Mouse (Mus musculus) adrenal gland, postnatal 10 days (tissue): ENCODE measurements around the gene Cela2a. TPM values are rescaled to one million over a fixed set of nuclear protein-coding genes. Genes with fewer than 3 reads are reported as not detected.

ENCODE experiments used
- DNase-seq: peaks from one replicate; pipeline ENCODE4 v3.0.0; 2021; ENCODE audit warnings: mixed read lengths
- long read RNA-seq, 2 experiments: library from polyadenylated mRNA; stranded (forward); transcript quantifications; one replicate each; pipeline ENCODE4 v2.0.0; 2021
- total RNA-seq, 2 experiments: library from RNA; stranded (reverse); gene quantifications; 2 replicates each; pipeline ENCODE4 v1.2.3; 2021

Gene Cela2a
- total RNA-seq, result not detected
- long read RNA-seq, experiment 1, partial matches to known transcripts, result 0 of 1 reads
- long read RNA-seq, experiment 1, other reads (novel, unspliced or antisense), result 1 of 1 reads
- long read RNA-seq, experiment 2, result 0 reads

DNA sequence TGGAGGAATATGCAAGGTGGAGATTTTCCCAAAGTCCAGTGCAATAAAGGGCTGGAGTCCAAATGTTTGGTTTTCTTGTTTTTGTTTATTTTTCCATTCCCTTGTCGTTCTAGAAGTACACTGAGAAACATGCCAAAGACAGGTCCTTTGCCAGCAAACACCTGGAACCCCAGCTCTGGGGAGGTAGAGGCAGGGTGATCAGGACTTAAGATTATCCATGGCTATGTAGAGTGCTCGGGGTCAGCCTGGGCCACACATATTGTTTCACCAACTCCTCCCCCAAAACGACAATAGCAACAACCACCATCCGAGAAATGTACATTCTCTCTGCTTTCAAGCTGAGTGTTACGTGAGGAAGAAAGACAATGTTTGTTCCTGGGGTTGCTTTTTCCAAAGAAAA is at the start of gene Cela2a:
Gene Cela2a (minus strand): TSS at position 101 of the 400 bp plus-strand sequence.
- no peak for DNase-seq

- no peak for DNase-seq
Measured at GRCm38 (mm10) chr4:141875481-141876108, 49.6 kb upstream of the Cela2a start.

DNA sequence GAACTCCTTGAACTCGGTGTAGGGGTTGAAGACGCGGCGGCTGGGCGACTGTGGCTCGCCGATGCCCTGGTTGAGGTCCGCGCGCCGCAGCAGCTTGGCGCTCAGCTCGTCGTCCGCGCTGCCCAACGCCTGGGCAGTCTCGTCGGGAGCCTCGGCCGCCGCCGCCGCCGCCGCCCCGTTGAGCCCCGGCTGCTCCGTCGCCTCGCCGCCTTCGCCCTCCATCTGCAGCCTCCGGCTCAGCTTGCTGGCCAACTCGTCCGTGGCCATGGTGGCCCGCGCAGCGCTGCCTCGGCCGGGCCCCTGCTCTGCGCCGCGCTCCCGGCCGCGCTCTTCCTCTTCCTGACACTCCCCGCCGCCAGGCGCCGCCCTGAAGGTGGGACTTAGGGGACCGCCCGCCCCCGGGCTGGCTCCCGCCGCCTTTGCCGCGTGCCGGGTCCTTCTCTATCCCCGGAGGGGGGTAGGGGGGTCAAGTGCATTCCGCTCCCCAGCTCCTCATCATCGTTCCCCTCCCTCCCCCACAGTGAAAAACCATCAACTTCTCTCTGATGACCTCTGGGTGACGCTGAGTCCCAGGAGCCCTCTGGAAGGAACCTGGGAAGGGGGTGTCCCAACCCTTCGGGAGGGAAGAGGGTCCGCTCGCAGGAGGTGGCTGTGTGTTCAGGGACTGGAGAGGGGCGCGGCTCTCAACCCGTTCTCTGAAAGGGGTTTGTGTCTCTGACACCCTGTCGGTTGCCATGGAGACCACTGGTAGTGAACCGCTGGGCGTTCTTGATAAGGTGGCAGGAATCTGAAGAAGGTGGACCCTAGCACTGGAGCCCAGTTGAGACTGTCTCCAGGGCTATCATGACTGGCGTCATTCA is 48.9 kb upstream of the Cela2a start, which contains the start of gene Efhd2:
Gene Efhd2 (minus strand): TSS at position 320 of the 860 bp plus-strand sequence.
- peak; percentile 90 for DNase-seq

GRCm38 (mm10) chr4:141874111-141874600 is 48.2 kb upstream of the Cela2a start:
- no peak for DNase-seq

- DNase-seq, result no peak
Measured at GRCm38 (mm10) chr4:141872977-141873376, 47.0 kb upstream of the Cela2a start.

DNA sequence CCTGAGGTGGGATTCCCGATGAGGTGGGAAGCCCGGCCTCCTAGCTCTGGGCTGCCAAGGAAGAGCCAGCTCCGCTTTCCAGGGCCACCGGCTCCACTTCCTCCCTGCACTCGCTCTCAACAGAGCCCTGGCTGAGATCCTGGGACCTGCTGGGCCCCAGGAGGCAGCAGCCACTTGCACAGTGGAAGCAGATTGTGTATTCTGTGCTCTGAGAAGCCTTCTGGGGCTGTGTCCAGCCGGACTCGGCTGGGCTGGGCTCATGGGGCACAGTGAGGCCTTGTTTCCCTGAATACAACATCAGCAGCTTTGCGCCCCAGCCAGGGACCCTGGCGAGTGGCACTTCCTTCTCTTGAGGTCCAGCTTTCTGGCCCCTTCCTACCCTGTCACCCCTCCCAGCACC is 45.9 kb upstream of the Cela2a start:
- no peak for DNase-seq

- no peak for DNase-seq
Measured at GRCm38 (mm10) chr4:141871333-141871725, 45.4 kb upstream of the Cela2a start.

GRCm38 (mm10) chr4:141870666-141871332 is 44.8 kb upstream of the Cela2a start:
- no peak for DNase-seq

- no peak for DNase-seq
Measured at GRCm38 (mm10) chr4:141869436-141870215, 43.7 kb upstream of the Cela2a start.

GRCm38 (mm10) chr4:141868051-141868450 is 42.1 kb upstream of the Cela2a start:
- DNase-seq, result no peak

DNA sequence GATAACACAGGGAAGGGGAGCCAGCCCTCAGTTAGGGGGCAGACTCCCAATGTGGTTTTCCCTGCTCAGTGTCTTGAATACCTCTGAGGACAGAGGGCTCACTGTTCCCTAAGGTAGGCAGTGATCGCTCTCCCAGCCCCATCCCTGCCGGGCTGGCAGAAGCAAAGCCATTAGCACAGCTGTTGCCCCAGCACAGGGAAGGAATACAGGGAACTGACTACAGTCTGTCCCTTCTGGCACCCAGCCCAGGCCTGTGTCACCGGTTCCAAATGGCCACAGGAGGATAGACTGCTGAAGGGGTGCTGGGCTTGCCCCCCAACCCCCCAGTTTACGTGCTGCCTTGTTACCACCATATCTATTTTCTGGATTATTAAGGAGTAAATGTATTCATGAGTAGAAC is 41.5 kb upstream of the Cela2a start:
- peak; percentile 76 for DNase-seq

GRCm38 (mm10) chr4:141866933-141867490 is 41.1 kb upstream of the Cela2a start:
- peak; percentile 55 for DNase-seq

DNA sequence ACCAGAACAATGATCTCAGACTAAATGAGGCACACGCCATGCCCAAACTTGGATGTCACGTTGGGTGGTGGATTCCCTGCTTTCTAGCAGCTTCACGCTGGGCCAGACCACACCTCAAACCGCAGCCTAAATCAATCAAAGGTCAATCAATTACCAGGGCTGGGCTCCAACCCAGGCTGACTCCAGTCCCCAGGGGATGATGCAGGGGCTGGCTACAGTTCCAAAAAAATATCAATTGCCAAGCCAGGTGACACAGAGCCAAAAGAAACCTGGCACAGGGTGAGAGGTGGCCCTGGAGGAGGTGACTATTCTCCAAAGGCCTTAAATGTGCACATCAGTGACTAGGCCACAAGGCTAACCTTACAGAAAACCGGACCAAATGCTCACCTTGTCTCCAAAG is 39.6 kb upstream of the Cela2a start:
- peak; percentile 62 for DNase-seq

DNA sequence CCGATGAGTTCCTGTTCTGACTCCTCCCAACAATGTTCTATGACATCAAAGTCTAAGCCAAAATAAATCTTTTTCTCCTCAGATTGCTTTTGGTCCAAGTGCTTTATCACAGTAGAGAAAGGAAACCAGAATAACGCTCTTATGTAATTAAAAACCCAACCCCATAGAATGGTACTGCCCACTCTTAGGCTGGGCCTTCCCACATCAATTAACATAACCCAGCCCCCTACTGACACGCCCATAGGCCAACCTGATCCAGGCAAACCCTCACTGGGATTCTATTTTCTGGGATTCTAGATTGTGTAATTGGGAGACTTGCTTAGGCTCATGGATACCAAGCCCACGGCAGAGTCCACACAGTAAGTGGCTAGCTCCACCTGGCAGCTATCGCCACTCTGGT is 39.0 kb upstream of the Cela2a start:
- no peak for DNase-seq

GRCm38 (mm10) chr4:141864506-141864905 is 38.5 kb upstream of the Cela2a start:
- DNase-seq, result no peak

DNA sequence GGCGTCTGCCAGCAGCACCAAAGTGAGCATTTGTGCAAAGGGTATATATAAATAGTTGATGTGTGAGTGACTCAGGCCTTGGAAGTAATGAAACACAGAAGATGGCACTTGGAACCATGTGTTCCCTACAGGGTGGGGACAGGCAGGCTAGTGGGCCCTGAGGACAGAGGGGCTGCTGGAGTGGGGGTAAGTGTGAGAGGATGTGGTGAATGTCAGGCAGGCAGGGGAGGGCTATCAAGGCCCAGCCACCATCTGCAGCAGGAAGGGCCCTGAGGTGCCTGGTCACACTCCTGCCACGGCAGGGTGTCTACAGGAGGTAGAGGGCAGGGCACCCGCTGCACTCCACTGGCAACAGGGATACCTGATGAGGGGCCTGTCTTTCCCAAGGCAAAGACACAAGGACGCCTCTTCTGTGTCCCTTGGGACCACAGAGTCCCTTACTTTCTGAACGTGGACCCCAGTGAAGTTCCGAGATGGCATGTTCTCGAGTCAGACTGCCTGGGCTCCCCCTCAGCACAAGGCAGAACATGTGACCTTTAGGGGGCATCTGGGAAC is 37.8 kb upstream of the Cela2a start:
- DNase-seq, result no peak

DNA sequence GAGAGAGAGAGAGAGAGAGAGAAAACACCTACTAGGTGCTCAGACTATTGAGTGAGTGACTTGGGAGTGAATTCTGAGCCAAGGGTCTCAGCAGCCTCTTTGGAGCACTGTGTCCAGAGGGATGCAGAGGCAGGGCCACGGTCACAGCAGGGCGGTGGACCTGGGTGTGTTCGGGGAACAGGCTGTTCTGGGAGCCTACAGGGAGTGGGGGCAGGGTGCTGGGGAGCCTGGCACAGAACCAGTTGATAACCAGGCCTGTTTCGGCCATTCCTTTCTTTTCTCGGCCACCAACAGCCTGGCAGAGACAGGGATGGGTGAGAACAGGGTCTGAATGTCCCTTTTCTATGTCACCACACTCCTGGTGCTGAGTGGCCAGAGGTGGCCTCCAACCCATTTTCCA is 36.9 kb upstream of the Cela2a start:
- no peak for DNase-seq

DNA sequence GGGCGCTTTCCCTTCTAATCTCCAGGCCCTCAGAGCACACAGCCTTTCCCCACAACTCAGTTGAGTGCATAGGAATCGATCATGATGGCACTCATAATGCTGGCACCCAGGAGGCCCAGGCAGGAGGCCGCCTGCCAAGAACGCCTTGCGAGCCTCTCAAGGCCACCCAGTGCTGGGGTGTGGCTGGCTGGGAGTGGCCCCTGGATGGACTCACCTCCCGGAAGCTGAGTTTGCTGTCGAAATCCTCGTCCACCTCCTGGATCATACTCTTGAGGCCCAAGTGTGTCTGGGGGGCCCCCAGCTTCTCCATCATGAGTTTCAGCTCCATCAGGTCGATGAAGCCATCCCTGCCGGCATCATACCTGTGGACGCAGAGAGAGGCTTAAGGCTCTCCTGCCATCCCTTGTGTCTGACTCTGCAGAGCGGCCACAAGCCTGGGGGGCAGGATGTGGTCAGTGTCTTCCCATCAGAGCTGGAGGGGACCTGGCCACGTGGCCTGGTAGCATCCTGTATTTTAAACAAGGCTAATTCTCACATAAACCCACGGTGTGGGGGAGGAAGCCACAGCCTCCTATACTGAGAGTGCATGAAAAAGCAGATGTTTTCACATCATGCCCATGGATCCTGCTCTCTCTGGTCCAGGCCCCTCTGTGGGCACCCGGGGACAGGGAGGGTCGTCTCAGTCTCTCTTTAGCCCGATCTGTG is 35.8 kb upstream of the Cela2a start:
- no peak for DNase-seq

DNA sequence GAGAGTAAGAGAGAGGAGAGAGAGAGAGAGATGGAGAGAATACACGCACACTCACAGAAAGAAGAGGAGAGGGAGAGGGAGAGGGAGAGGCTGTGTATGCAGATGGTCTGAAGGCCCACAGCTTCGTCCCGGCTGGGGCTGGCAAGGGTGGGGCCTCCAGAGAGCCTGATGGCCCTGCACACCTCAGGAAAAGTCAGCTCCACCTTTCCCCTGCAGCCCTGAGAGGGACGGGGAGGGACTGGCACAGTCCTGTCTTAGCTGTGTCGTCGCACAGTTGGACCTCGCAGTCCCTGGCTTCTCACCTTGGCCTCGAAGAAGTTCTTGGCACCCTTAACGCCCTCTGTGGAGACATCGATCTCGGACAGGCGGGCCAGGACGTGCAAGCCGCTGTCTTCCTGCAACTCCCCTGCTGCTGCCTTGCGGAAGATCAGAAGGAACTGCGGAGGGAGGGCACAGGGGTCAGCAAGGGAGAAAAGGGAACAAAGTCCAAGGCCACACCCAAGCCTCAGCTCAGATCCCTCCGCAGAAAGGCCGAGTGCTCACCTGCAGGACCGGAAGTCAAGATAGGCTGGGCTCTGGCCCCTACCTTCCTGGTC is 34.4 kb upstream of the Cela2a start:
- DNase-seq, result no peak

- DNase-seq, result no peak
Measured at GRCm38 (mm10) chr4:141859351-141859750, 33.4 kb upstream of the Cela2a start.
